Mouse (Mus musculus): ENCODE results near the gene Slc38a9.

- TF ChIP-seq POLR2A (IDR thresholded peaks at IDR 0.05; ENCODE audit: extremely low read depth, insufficient read depth, low read length) (no peak), CTCF (IDR thresholded peaks at IDR 0.05; ENCODE audit: extremely low read depth, insufficient read depth, low read length) (no peak)
Observed at GRCm38 (mm10) chr13:112762548-112762947, 102.0 kb downstream of the Slc38a9 start.
